In genomic region chr16:85215846-85216245, GRCm38 (mm10) we compare ENCODE assay signal across 13 mouse cellular contexts. TPM values are rescaled to one million over a fixed set of nuclear protein-coding genes. Genes with fewer than 3 reads are reported as not detected.
A peak's percentile ranks its signal among the peaks of the same experiment; 100 is the strongest.
DNase-seq lines count a peak whose midpoint lies in the region; ATAC-seq lines count a peak whose summit lies in the region.
"Had no signal": no experiment of that assay in that cellular context is flagged by ENCODE, and none has a peak within 500 bp of the region (broad histone marks: within the 10 kb centered on the region; RNA-seq: fewer than 3 reads in every experiment).

No protein-coding gene starts in this region.

- no peak for ATAC-seq in heart, embryonic 13.5 days (ENCODE audit: extremely low read depth, insufficient number of reproducible peaks, low FRiP score, low TSS enrichment)
- no peak for ATAC-seq in midbrain, embryonic 11.5 days (ENCODE audit: low FRiP score)
- no peak for ATAC-seq in midbrain, embryonic 16.5 days
- ATAC-seq in liver, embryonic 12.5 days, result no peak
- ATAC-seq in intestine, embryonic 15.5 days, result no peak
- ATAC-seq: midbrain, embryonic 15.5 days had no signal

- 0 out of 2 replicates have a peak overlapping the region, but pooled peaks have one; percentile 12 for H3K27ac ChIP-seq in heart, embryonic 13.5 days (replicated peaks)
- H3K27ac ChIP-seq in midbrain, embryonic 11.5 days (ENCODE audit: low read depth, low read length), result no peak overlapping the region
- H3K27ac ChIP-seq in midbrain, embryonic 16.5 days (ENCODE audit: low read length), result no peak overlapping the region
- H3K27ac ChIP-seq in liver, embryonic 12.5 days, result no peak overlapping the region
- no peak overlapping the region for H3K27ac ChIP-seq in intestine, embryonic 15.5 days
- H3K27ac ChIP-seq: embryonic facial prominence, embryonic 13.5 days; gastrocnemius, adult 2 months; midbrain, embryonic 15.5 days; neural tube, embryonic 15.5 days had no signal

- intact Hi-C loops in heart, postnatal 14 days (cut with DNase I), result no loop called here

- no peak overlapping the region for H3K9ac ChIP-seq in heart, embryonic 13.5 days
- H3K9ac ChIP-seq in midbrain, embryonic 11.5 days (ENCODE audit: low read length), result no peak overlapping the region
- H3K9ac ChIP-seq in midbrain, embryonic 16.5 days (ENCODE audit: low read depth, low read length), result no peak overlapping the region
- H3K9ac ChIP-seq in liver, embryonic 12.5 days, result no peak overlapping the region
- H3K9ac ChIP-seq in intestine, embryonic 15.5 days, result no peak overlapping the region
- H3K9ac ChIP-seq: embryonic facial prominence, embryonic 13.5 days; midbrain, embryonic 15.5 days; neural tube, embryonic 15.5 days had no signal

- DNase-seq in heart, postnatal 14 days, result no peak
- DNase-seq in midbrain, embryonic 11.5 days (ENCODE audit: low spot score, missing footprints), result peak; percentile 39
- DNase-seq in layer of hippocampus, postnatal 36 days, result peak; percentile 5 to 32
- DNase-seq: cerebellum, adult 2 months; gastrocnemius, adult 2 months; kidney, adult 2 months had no signal

- H3K27me3 ChIP-seq in heart, embryonic 13.5 days (replicated peaks), result no peaks in the 10 kb centered on the region
- no peaks in the 10 kb centered on the region for H3K27me3 ChIP-seq in midbrain, embryonic 11.5 days (ENCODE audit: control insufficient read depth, insufficient read depth, low read length)
- H3K27me3 ChIP-seq in midbrain, embryonic 16.5 days (ENCODE audit: control insufficient read depth, insufficient read depth, low read depth, low read length), result no peaks in the 10 kb centered on the region
- no peaks in the 10 kb centered on the region for H3K27me3 ChIP-seq in liver, embryonic 12.5 days (replicated peaks)
- no peaks in the 10 kb centered on the region for H3K27me3 ChIP-seq in intestine, embryonic 15.5 days (replicated peaks)
- H3K27me3 ChIP-seq: embryonic facial prominence, embryonic 13.5 days; midbrain, embryonic 15.5 days; neural tube, embryonic 15.5 days had no signal

- 52% methylated on average over 9 of the region's 9 CpGs for WGBS in heart, embryonic 13.5 days
- WGBS in midbrain, embryonic 11.5 days, result 84% methylated on average over 9 of the region's 9 CpGs
- 78% methylated on average over 9 of the region's 9 CpGs for WGBS in midbrain, embryonic 16.5 days
- WGBS in liver, embryonic 12.5 days (ENCODE audit: insufficient replicate concordance), result 69% methylated on average over 9 of the region's 9 CpGs
- 61% methylated on average over 9 of the region's 9 CpGs for WGBS in intestine, embryonic 15.5 days

- no peak overlapping the region for H3K4me3 ChIP-seq in heart, embryonic 13.5 days
- H3K4me3 ChIP-seq in midbrain, embryonic 11.5 days (ENCODE audit: low read depth, low read length), result no peak overlapping the region
- no peak overlapping the region for H3K4me3 ChIP-seq in midbrain, embryonic 16.5 days (ENCODE audit: low read depth, low read length)
- no peak overlapping the region for H3K4me3 ChIP-seq in liver, embryonic 12.5 days
- no peak overlapping the region for H3K4me3 ChIP-seq in intestine, embryonic 15.5 days (replicated peaks)
- H3K4me3 ChIP-seq: embryonic facial prominence, embryonic 13.5 days; gastrocnemius, adult 2 months; midbrain, embryonic 15.5 days; neural tube, embryonic 15.5 days had no signal

- H3K4me1 ChIP-seq in heart, embryonic 13.5 days, result peaks cover 12% of the 10 kb centered on the region
- H3K4me1 ChIP-seq in midbrain, embryonic 11.5 days (ENCODE audit: control insufficient read depth, insufficient read depth, low read length), result no peaks in the 10 kb centered on the region
- no peaks in the 10 kb centered on the region for H3K4me1 ChIP-seq in midbrain, embryonic 16.5 days (ENCODE audit: control insufficient read depth, insufficient read depth, low read length)
- H3K4me1 ChIP-seq in liver, embryonic 12.5 days, result no peaks in the 10 kb centered on the region
- H3K4me1 ChIP-seq in intestine, embryonic 15.5 days (replicated peaks), result no peaks in the 10 kb centered on the region
- H3K4me1 ChIP-seq: embryonic facial prominence, embryonic 13.5 days; midbrain, embryonic 15.5 days; neural tube, embryonic 15.5 days had no signal

- H3K4me2 ChIP-seq in heart, embryonic 13.5 days, result no peak overlapping the region
- no peak overlapping the region for H3K4me2 ChIP-seq in midbrain, embryonic 11.5 days
- no peak overlapping the region for H3K4me2 ChIP-seq in midbrain, embryonic 16.5 days (ENCODE audit: low read length)
- no peak overlapping the region for H3K4me2 ChIP-seq in liver, embryonic 12.5 days
- no peak overlapping the region for H3K4me2 ChIP-seq in intestine, embryonic 15.5 days (replicated peaks)
- H3K4me2 ChIP-seq: embryonic facial prominence, embryonic 13.5 days; midbrain, embryonic 15.5 days; neural tube, embryonic 15.5 days had no signal

- no peaks in the 10 kb centered on the region for H3K36me3 ChIP-seq in heart, embryonic 13.5 days
- no peaks in the 10 kb centered on the region for H3K36me3 ChIP-seq in midbrain, embryonic 11.5 days (ENCODE audit: control insufficient read depth, insufficient read depth, low read length)
- H3K36me3 ChIP-seq in midbrain, embryonic 16.5 days (ENCODE audit: control insufficient read depth, insufficient read depth, low read length), result no peaks in the 10 kb centered on the region
- H3K36me3 ChIP-seq in liver, embryonic 12.5 days, result no peaks in the 10 kb centered on the region
- H3K36me3 ChIP-seq in intestine, embryonic 15.5 days, result no peaks in the 10 kb centered on the region
- H3K36me3 ChIP-seq: embryonic facial prominence, embryonic 13.5 days; midbrain, embryonic 15.5 days; neural tube, embryonic 15.5 days had no signal

- no peaks in the 10 kb centered on the region for H3K9me3 ChIP-seq in heart, embryonic 13.5 days
- no peaks in the 10 kb centered on the region for H3K9me3 ChIP-seq in midbrain, embryonic 11.5 days (ENCODE audit: control insufficient read depth, low read length)
- no peaks in the 10 kb centered on the region for H3K9me3 ChIP-seq in midbrain, embryonic 16.5 days (replicated peaks; ENCODE audit: control insufficient read depth, low read length, poor library complexity, severe bottlenecking)
- H3K9me3 ChIP-seq in liver, embryonic 12.5 days (replicated peaks), result no peaks in the 10 kb centered on the region
- no peaks in the 10 kb centered on the region for H3K9me3 ChIP-seq in intestine, embryonic 15.5 days
- H3K9me3 ChIP-seq: embryonic facial prominence, embryonic 13.5 days; midbrain, embryonic 15.5 days; neural tube, embryonic 15.5 days had no signal

RNA-seq across cellular contexts. Expression of gene App, which starts 42.3 kb away (rescaled TPM):
- 165 and 166 TPM in 2 replicates for polyA plus RNA-seq in heart, embryonic 13.5 days (2015; fragmentation: Nextera tagmentation; extraction: Ambion mirVana)
- total RNA-seq in heart, postnatal 14 days (2021), result 100 to 1,000 TPM; 184 to 199 TPM
- 157 and 166 TPM in 2 replicates for polyA plus RNA-seq in midbrain, embryonic 11.5 days (2014; fragmentation: Nextera tagmentation; extraction: Ambion mirVana)
- polyA plus RNA-seq in midbrain, embryonic 16.5 days (2015; fragmentation: Nextera tagmentation; extraction: Ambion mirVana), result 436 and 470 TPM in 2 replicates
- total RNA-seq in layer of hippocampus, postnatal 36 days (2021), result 1,000 to 10,000 TPM; 1,157 to 1,249 TPM
- 26.1 and 26.2 TPM in 2 replicates for polyA plus RNA-seq in liver, embryonic 12.5 days (2016; fragmentation: Nextera tagmentation; extraction: Ambion mirVana)
- 136 and 147 TPM in 2 replicates for polyA plus RNA-seq in intestine, embryonic 15.5 days (2015; fragmentation: Nextera tagmentation; extraction: Ambion mirVana)

Comparison
In these comparisons a context has a peak if more than half of its experiments do, and no peak if none do; other contexts are left out.
1. DNase-seq: peak in midbrain, embryonic 11.5 days (single experiment) and layer of hippocampus, postnatal 36 days (2 of 2); none in heart, postnatal 14 days (0 of 2).